Mouse (Mus musculus) hindlimb bud, embryonic 11.5 days (tissue): Measurements from ENCODE around the gene Nat10.
A peak's percentile ranks its signal among the peaks of the same experiment; 100 is the strongest.

ENCODE experiments used
- DNase-seq: peaks from one replicate; pipeline ENCODE4 v3.0.0-alpha.2; 2012; ENCODE audit warnings: low read depth, low spot score; ENCODE audit errors: extremely low spot score

Nat10 gene

GRCm38 (mm10) chr2:103694777-103695563 is 66.1 kb downstream of the Nat10 start:
- DNase-seq, result peak; percentile 44

GRCm38 (mm10) chr2:103692810-103693209 is 68.3 kb downstream of the Nat10 start:
- no peak for DNase-seq

- no peak for DNase-seq
Observed at GRCm38 (mm10) chr2:103691278-103691677, 69.8 kb downstream of the Nat10 start.

GRCm38 (mm10) chr2:103690828-103691227 is 70.2 kb downstream of the Nat10 start:
- no peak for DNase-seq

- DNase-seq, result no peak
Observed at GRCm38 (mm10) chr2:103690425-103690824, 70.6 kb downstream of the Nat10 start.

- no peak for DNase-seq
Observed at GRCm38 (mm10) chr2:103687888-103688287, 73.2 kb downstream of the Nat10 start.

GRCm38 (mm10) chr2:103687143-103687542 is 73.9 kb downstream of the Nat10 start:
- no peak for DNase-seq

GRCm38 (mm10) chr2:103685581-103685980 is 75.5 kb downstream of the Nat10 start:
- DNase-seq, result no peak

- DNase-seq, result no peak
Observed at GRCm38 (mm10) chr2:103684926-103685577, 76.0 kb downstream of the Nat10 start.

- no peak for DNase-seq
Observed at GRCm38 (mm10) chr2:103684431-103684830, 76.6 kb downstream of the Nat10 start.

- no peak for DNase-seq
Observed at GRCm38 (mm10) chr2:103682927-103683442, 78.1 kb downstream of the Nat10 start.

GRCm38 (mm10) chr2:103682261-103682722 is 78.8 kb downstream of the Nat10 start:
- no peak for DNase-seq

- no peak for DNase-seq
Observed at GRCm38 (mm10) chr2:103681149-103681548, 79.9 kb downstream of the Nat10 start.

GRCm38 (mm10) chr2:103680364-103681110 is 80.5 kb downstream of the Nat10 start:
- DNase-seq, result no peak

GRCm38 (mm10) chr2:103678433-103678832 is 82.6 kb downstream of the Nat10 start:
- DNase-seq, result no peak

GRCm38 (mm10) chr2:103677614-103678369 is 83.3 kb downstream of the Nat10 start:
- no peak for DNase-seq

GRCm38 (mm10) chr2:103676808-103677207 is 84.3 kb downstream of the Nat10 start:
- no peak for DNase-seq

- no peak for DNase-seq
Observed at GRCm38 (mm10) chr2:103675391-103675790, 85.7 kb downstream of the Nat10 start.

GRCm38 (mm10) chr2:103673609-103674008 is 87.5 kb downstream of the Nat10 start:
- DNase-seq, result no peak

GRCm38 (mm10) chr2:103672573-103673119 is 88.4 kb downstream of the Nat10 start:
- DNase-seq, result no peak
